Mouse (Mus musculus) olfactory bulb, adult 2 months (tissue): Measurements from ENCODE around the gene Atf3. TPM values are rescaled to one million over a fixed set of nuclear protein-coding genes. Genes with fewer than 3 reads are reported as not detected.

Experiments
- H3K27ac ChIP-seq: fragments of 200-500 bp; 2 replicates; pipeline ENCODE4 v1.5.1; 2012; ENCODE audit warnings: low read depth, low read length; ENCODE audit not compliant: insufficient read depth
- H3K4me1 ChIP-seq: fragments of 200-500 bp; 2 replicates; pipeline ENCODE4 v1.6.1; 2012; ENCODE audit warnings: low read length; ENCODE audit not compliant: control insufficient read depth, insufficient read depth
- H3K4me3 ChIP-seq: fragments of 200-500 bp; 2 replicates; pipeline ENCODE4 v1.5.1; 2012; ENCODE audit warnings: mild to moderate bottlenecking, low read depth, low read length, moderate library complexity; ENCODE audit not compliant: insufficient read depth
- CTCF ChIP-seq: fragments of 200-500 bp; IDR thresholded peaks from 2 replicates; pipeline ENCODE4 v1.5.1; 2012; ENCODE audit warnings: low read depth, mild to moderate bottlenecking, low read length, moderate library complexity; ENCODE audit not compliant: insufficient read depth
- POLR2A ChIP-seq: fragments of 200-500 bp; IDR thresholded peaks from 2 replicates; pipeline ENCODE4 v1.6.1; 2012; ENCODE audit warnings: mild to moderate bottlenecking, low read depth, low read length, moderate library complexity; ENCODE audit not compliant: insufficient read depth
- WGBS: fragments of 180-500 bp; shearing (Covaris S2); methylation state at CpG from one replicate; pipeline ENCODE4 v1.1.7; 2018; 5-methylcytosine and 5-hydroxymethylcytosine counted together
- polyA plus RNA-seq: library from polyadenylated mRNA; stranded (reverse); fragments of >200 nt; gene quantifications from 2 replicates; pipeline ENCODE4 v1.2.4, GENCODE M21; 2012; ENCODE audit warnings: low replicate concordance; ENCODE audit not compliant: missing spikeins, insufficient read depth, insufficient read length

Gene Atf3
- polyA plus RNA-seq, 1 experiment, result not detected

GRCm38 (mm10) chr1:191235788-191236542, 18.1 kb upstream of the Atf3 start:
- Histone ChIP-seq H3K27ac (no peak overlapping the region), H3K4me3 (no peak overlapping the region), H3K4me1 (no peaks in the 10 kb centered on the region)
- WGBS, result 91% methylated on average over 6 of the region's 6 CpGs
- TF ChIP-seq CTCF, result no peak
- TF ChIP-seq POLR2A, result no peak

- Histone ChIP-seq H3K27ac (no peak overlapping the region), H3K4me3 (no peak overlapping the region), H3K4me1 (peaks cover 3% of the 10 kb centered on the region; the same call in 1 of the 2 replicates)
- no peak for TF ChIP-seq CTCF
- no peak for TF ChIP-seq POLR2A
- 89% methylated on average over 4 of the region's 4 CpGs for WGBS
Measured at GRCm38 (mm10) chr1:191234837-191235236, 17.0 kb upstream of the Atf3 start.

GRCm38 (mm10) chr1:191230355-191230931, 12.6 kb upstream of the Atf3 start:
- H3K4me3 ChIP-seq, result no peak overlapping the region
- 46% methylated on average over 6 of the region's 6 CpGs for WGBS
- H3K4me1 ChIP-seq, result peaks cover 3% of the 10 kb centered on the region; the same call in 1 of the 2 replicates
- H3K27ac ChIP-seq, result peak overlapping the region; percentile 56; the same call in 1 of the 2 replicates
- TF ChIP-seq POLR2A, result no peak
- TF ChIP-seq CTCF, result no peak

- Histone ChIP-seq H3K4me1 (peaks cover 14% of the 10 kb centered on the region), H3K4me3 (no peak overlapping the region), H3K27ac (no peak overlapping the region)
- WGBS, result 89% methylated on average over 2 of the region's 2 CpGs
- TF ChIP-seq CTCF, result no peak
- no peak for TF ChIP-seq POLR2A
Measured at GRCm38 (mm10) chr1:191226570-191226969, 8.7 kb upstream of the Atf3 start.

- WGBS, result 64% methylated on average over 2 of the region's 2 CpGs
- Histone ChIP-seq H3K27ac (no peak overlapping the region), H3K4me1 (peaks cover 14% of the 10 kb centered on the region), H3K4me3 (no peak overlapping the region)
- no peak for TF ChIP-seq CTCF
- no peak for TF ChIP-seq POLR2A
Measured at GRCm38 (mm10) chr1:191225771-191226170, 7.9 kb upstream of the Atf3 start.

- 48% methylated on average over 9 of the region's 9 CpGs for WGBS
- Histone ChIP-seq H3K4me3 (peak overlapping the region; percentile 72), H3K4me1 (peaks cover 11% of the 10 kb centered on the region), H3K27ac (peak overlapping the region; percentile 76; the same call in 1 of the 2 replicates)
- no peak for TF ChIP-seq POLR2A
- no peak for TF ChIP-seq CTCF
Measured at GRCm38 (mm10) chr1:191224981-191225703, 7.3 kb upstream of the Atf3 start.

GRCm38 (mm10) chr1:191224302-191224980, 6.6 kb upstream of the Atf3 start:
- peak overlapping the region; percentile 72 for H3K4me3 ChIP-seq
- H3K4me1 ChIP-seq, result peaks cover 11% of the 10 kb centered on the region
- TF ChIP-seq POLR2A (no peak; the same call in none of the 2 replicates), CTCF (no peak; the same call in 1 of the 2 replicates)
- peak overlapping the region; percentile 76 for H3K27ac ChIP-seq
- under 1% methylated on average over 57 of the region's 57 CpGs for WGBS

- H3K4me3 ChIP-seq, result peak overlapping the region; percentile 72
- peak overlapping the region; percentile 72 for H3K27ac ChIP-seq
- TF ChIP-seq POLR2A (no peak), CTCF (no peak)
- H3K4me1 ChIP-seq, result peaks cover 11% of the 10 kb centered on the region
- 44% methylated on average over 10 of the region's 10 CpGs for WGBS
Measured at GRCm38 (mm10) chr1:191223930-191224301, 6.1 kb upstream of the Atf3 start.

GRCm38 (mm10) chr1:191222031-191222430, 4.2 kb upstream of the Atf3 start:
- no peak overlapping the region for H3K27ac ChIP-seq
- no peak overlapping the region for H3K4me3 ChIP-seq
- peaks cover 11% of the 10 kb centered on the region for H3K4me1 ChIP-seq
- 72% methylated on average over 4 of the region's 4 CpGs for WGBS
- TF ChIP-seq POLR2A, result no peak
- TF ChIP-seq CTCF, result no peak
